Mouse (Mus musculus) small intestine, adult 2 months (tissue): ENCODE measurements around the gene Cyp17a1.

Experiments
- CTCF ChIP-seq: fragments of 200-500 bp; IDR thresholded peaks from 2 replicates; pipeline ENCODE4 v1.5.1; 2012; ENCODE audit warnings: low read depth, mild to moderate bottlenecking, control low read depth, inconsistent platforms, low read length, moderate library complexity, mixed read lengths; ENCODE audit not compliant: insufficient replicate concordance, insufficient read length; ENCODE audit errors: extremely low read depth
- POLR2A ChIP-seq: fragments of 200-500 bp; IDR thresholded peaks from 2 replicates; pipeline ENCODE4 v1.6.1; 2012; ENCODE audit warnings: low read depth, mild to moderate bottlenecking, control low read depth, inconsistent platforms, low read length, moderate library complexity

GRCm38 (mm10) chr19:46668263-46668662, 4.7 kb downstream of the Cyp17a1 start:
- TF ChIP-seq POLR2A (no peak), CTCF (no peak)
